Mouse (Mus musculus) MEL (cell line): Measurements from ENCODE around the gene Dhx38. TPM values are rescaled to one million over a fixed set of nuclear protein-coding genes. Genes with fewer than 3 reads are reported as not detected.

Experiments
- DNase-seq: peaks from one replicate; pipeline ENCODE4 v3.0.0; 2011; ENCODE audit warnings: low read depth, low spot score
- H3K27ac ChIP-seq: 2 replicates; pipeline ENCODE4 v1.5.1; 2012; ENCODE audit warnings: low read depth, mild to moderate bottlenecking, control low read depth, low read length, moderate library complexity; ENCODE audit not compliant: control insufficient read depth
- H3K27me3 ChIP-seq, 2 experiments: fragments of 150-350 bp in 1 of 2; sonication (generic) in 1 of 2; 2 replicates each; pipeline ENCODE4 v1.6.1; 2012; ENCODE audit warnings: low read length in 2 of 2, mild to moderate bottlenecking in 2 of 2, improper control_type of control experiment in 1 of 2, moderate library complexity in 1 of 2; ENCODE audit not compliant: insufficient read depth in 2 of 2, control insufficient read depth in 1 of 2
- H3K36me3 ChIP-seq, 2 experiments: 2 replicates each; pipeline ENCODE4 v1.6.1; 2012 to 2014; ENCODE audit warnings: low read length in 2 of 2, improper control_type of control experiment in 1 of 2, inconsistent platforms in 1 of 2, mild to moderate bottlenecking in 1 of 2; ENCODE audit not compliant: insufficient read depth in 2 of 2, control insufficient read depth in 1 of 2
- H3K4me1 ChIP-seq, 2 experiments: fragments of 150-350 bp in 1 of 2; sonication (generic) in 1 of 2; 2 replicates each; pipeline ENCODE4 v1.6.1; 2012; ENCODE audit warnings: low read length in 2 of 2, improper control_type of control experiment in 1 of 2, mild to moderate bottlenecking in 1 of 2; ENCODE audit not compliant: insufficient read depth in 2 of 2, control insufficient read depth in 1 of 2
- H3K4me3 ChIP-seq, 2 experiments: fragments of 150-350 bp in 1 of 2; sonication (generic) in 1 of 2; 2 replicates each; pipeline ENCODE4 v1.5.1; 2012; ENCODE audit warnings: low read depth in 2 of 2, low read length in 2 of 2, mild to moderate bottlenecking in 2 of 2, moderate library complexity in 2 of 2, control low read depth in 1 of 2, improper control_type of control experiment in 1 of 2; ENCODE audit not compliant: control insufficient read depth in 1 of 2, insufficient read depth in 1 of 2
- H3K79me2 ChIP-seq: 2 replicates; pipeline ENCODE4 v1.6.1; 2012; ENCODE audit warnings: mild to moderate bottlenecking, low read length, moderate library complexity; ENCODE audit not compliant: control insufficient read depth, poor library complexity, insufficient read depth
- H3K9ac ChIP-seq: 2 replicates; pipeline ENCODE4 v1.6.1; 2012; ENCODE audit warnings: low read depth, mild to moderate bottlenecking, control low read depth, low read length, moderate library complexity; ENCODE audit not compliant: control insufficient read depth, poor library complexity, severe bottlenecking
- H3K9me3 ChIP-seq: fragments of 150-350 bp; sonication (generic); replicated peaks from 2 replicates; pipeline ENCODE4 v1.6.1; 2012; ENCODE audit warnings: mild to moderate bottlenecking, low read length, improper control_type of control experiment, moderate library complexity; ENCODE audit not compliant: insufficient read depth
- BHLHE40 ChIP-seq: IDR thresholded peaks from 2 replicates; pipeline ENCODE4 v1.6.1; 2012; ENCODE audit warnings: low read depth, mild to moderate bottlenecking, inconsistent platforms, low read length, improper control_type of control experiment, borderline replicate concordance
- CHD2 ChIP-seq: IDR thresholded peaks from 2 replicates; pipeline ENCODE4 v1.6.1; 2011; ENCODE audit warnings: low read length, improper control_type of control experiment
- EP300 ChIP-seq, 2 experiments: IDR thresholded peaks; 2 replicates each; pipeline ENCODE4 v1.6.1; 2011; ENCODE audit warnings: improper control_type of control experiment in 2 of 2, low read length in 2 of 2, low read depth in 1 of 2, mild to moderate bottlenecking in 1 of 2
- ETS1 ChIP-seq: IDR thresholded peaks from 2 replicates; pipeline ENCODE4 v1.6.1; 2012; ENCODE audit warnings: low read depth, mild to moderate bottlenecking, inconsistent platforms, low read length, improper control_type of control experiment, moderate library complexity
- KAT2A ChIP-seq: conservative IDR thresholded peaks from 2 replicates; pipeline ENCODE4 v1.6.1; 2012; ENCODE audit warnings: low read depth, low read length, improper control_type of control experiment, inconsistent platforms
- MAFK ChIP-seq: IDR thresholded peaks from 2 replicates; pipeline ENCODE4 v1.6.1; 2011; ENCODE audit warnings: low read depth, mild to moderate bottlenecking, low read length, improper control_type of control experiment, borderline replicate concordance
- MAX ChIP-seq: IDR thresholded peaks from 2 replicates; pipeline ENCODE4 v1.6.1; 2011; ENCODE audit warnings: low read length, improper control_type of control experiment
- MAZ ChIP-seq: IDR thresholded peaks from 2 replicates; pipeline ENCODE4 v1.6.1; 2012; ENCODE audit warnings: low read depth, mild to moderate bottlenecking, inconsistent platforms, low read length, improper control_type of control experiment
- MEF2A ChIP-seq: IDR thresholded peaks from 2 replicates; pipeline ENCODE4 v1.6.1; 2014; ENCODE audit warnings: low read depth, mild to moderate bottlenecking, inconsistent platforms, low read length, improper control_type of control experiment; ENCODE audit not compliant: poor library complexity, insufficient replicate concordance, severe bottlenecking; ENCODE audit errors: extremely low read depth
- MXI1 ChIP-seq: IDR thresholded peaks from 2 replicates; pipeline ENCODE4 v1.6.1; 2011; ENCODE audit warnings: mild to moderate bottlenecking, low read depth, low read length, improper control_type of control experiment
- MYC ChIP-seq: IDR thresholded peaks from 2 replicates; pipeline ENCODE4 v1.6.1; 2011; ENCODE audit warnings: low read depth, mild to moderate bottlenecking, low read length, improper control_type of control experiment, moderate library complexity
- NELFE ChIP-seq: IDR thresholded peaks from 2 replicates; pipeline ENCODE4 v1.6.1; 2011; ENCODE audit warnings: low read depth, low read length, improper control_type of control experiment
- NRF1 ChIP-seq: IDR thresholded peaks from 2 replicates; pipeline ENCODE4 v1.6.1; 2014; ENCODE audit warnings: low read depth, mild to moderate bottlenecking, inconsistent platforms, low read length, improper control_type of control experiment, moderate library complexity; ENCODE audit not compliant: poor library complexity, insufficient read depth, severe bottlenecking
- TAL1 ChIP-seq: IDR thresholded peaks from 2 replicates; pipeline ENCODE4 v1.6.1; 2012; ENCODE audit warnings: mild to moderate bottlenecking, inconsistent platforms, low read length, moderate library complexity, mixed read lengths
- TBP ChIP-seq: IDR thresholded peaks from 2 replicates; pipeline ENCODE4 v1.8.0; 2011; ENCODE audit warnings: low read depth, low read length, improper control_type of control experiment
- TCF12 ChIP-seq: IDR thresholded peaks from 2 replicates; pipeline ENCODE4 v1.6.1; 2014; ENCODE audit warnings: low read depth, mild to moderate bottlenecking, inconsistent platforms, low read length, improper control_type of control experiment, moderate library complexity
- UBTF ChIP-seq: IDR thresholded peaks from 2 replicates; pipeline ENCODE4 v1.6.1; 2012; ENCODE audit warnings: low read depth, mild to moderate bottlenecking, inconsistent platforms, low read length, improper control_type of control experiment, moderate library complexity, borderline replicate concordance; ENCODE audit not compliant: insufficient read depth
- USF1 ChIP-seq: IDR thresholded peaks from 2 replicates; pipeline ENCODE4 v1.6.1; 2014; ENCODE audit warnings: low read depth, mild to moderate bottlenecking, inconsistent platforms, low read length, improper control_type of control experiment, moderate library complexity
- USF2 ChIP-seq, 2 experiments: IDR thresholded peaks; 2 replicates each; pipeline ENCODE4 v1.6.1; 2011 to 2012; ENCODE audit warnings: improper control_type of control experiment in 2 of 2, low read length in 2 of 2, borderline replicate concordance in 1 of 2, inconsistent platforms in 1 of 2, low read depth in 1 of 2, mild to moderate bottlenecking in 1 of 2; ENCODE audit not compliant: insufficient read depth in 1 of 2
- ZKSCAN1 ChIP-seq: IDR thresholded peaks from 2 replicates; pipeline ENCODE4 v1.6.1; 2012; ENCODE audit warnings: low read depth, mild to moderate bottlenecking, inconsistent platforms, low read length, improper control_type of control experiment, moderate library complexity
- ZNF384 ChIP-seq: IDR thresholded peaks from 2 replicates; pipeline ENCODE4 v1.6.1; 2012; ENCODE audit warnings: low read depth, mild to moderate bottlenecking, inconsistent platforms, low read length, improper control_type of control experiment
- polyA plus RNA-seq, 2 experiments: library from polyadenylated mRNA; stranded (reverse) in 1 of 2; unstranded in 1 of 2; fragments of >175 nt in 1 of 2; fragments of >200 nt in 1 of 2; gene quantifications; 2 replicates each; pipeline versions ENCODE4 v1.2.1 to v1.2.4; 2012; ENCODE audit warnings: low replicate concordance in 2 of 2, low read depth in 1 of 2; ENCODE audit not compliant: insufficient read length in 2 of 2, insufficient read depth in 1 of 2, missing spikeins in 1 of 2
- total RNA-seq: library from RNA; depleted of rRNA; stranded (reverse); fragments of 300-350 nt; gene quantifications from 2 replicates; pipeline ENCODE4 v1.2.3, GENCODE M21; 2012

The Dhx38 gene
- total and polyA plus RNA-seq, 3 experiments, result 43.3 to 72.1 (median 54.6) TPM

DNA sequence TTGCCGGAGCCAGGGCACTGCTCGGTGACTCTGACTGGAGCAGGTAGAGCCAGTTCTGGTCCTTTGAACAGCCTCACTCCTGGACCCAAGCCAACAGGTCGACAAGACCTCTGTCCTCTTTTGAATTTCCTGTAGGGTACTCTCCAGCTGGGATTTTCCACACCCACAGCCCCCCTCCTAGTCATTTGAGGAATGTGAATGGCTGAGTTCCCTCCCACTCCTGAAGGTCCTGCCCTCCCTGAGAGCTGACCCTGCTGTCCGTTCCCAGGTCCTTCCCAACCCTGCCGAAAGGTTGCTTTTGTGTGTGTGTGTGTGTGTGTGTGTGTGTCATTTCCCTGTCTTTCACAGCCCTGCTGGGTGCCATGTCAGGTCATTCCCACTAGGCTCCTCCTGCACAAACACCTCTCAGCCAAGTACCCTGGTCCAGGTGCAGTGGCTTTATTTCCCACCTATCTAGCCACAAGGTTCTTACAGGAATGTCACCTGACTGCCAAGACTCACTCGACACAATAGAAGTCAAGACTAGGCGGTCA is 21.4 kb upstream of the Dhx38 start:
- TF ChIP-seq MYC (no peak), NELFE (no peak), ETS1 (no peak), TBP (no peak), MAFK (no peak), EP300 (IDR thresholded peaks at IDR 0.05; ENCODE audit: low read depth in 1 of 2, low read length in 2 of 2) (no peak), NRF1 (no peak), KAT2A (no peak), MAX (no peak), TAL1 (no peak), TCF12 (no peak), ZNF384 (no peak), MAZ (no peak)
- peaks cover 0 to 2% of the 10 kb centered on the region in 2 experiments; a peak in 2 of 4 replicates for H3K27me3 ChIP-seq
- no peak overlapping the region for H3K9ac ChIP-seq
- H3K4me3 ChIP-seq, result no peak overlapping the region
- H3K9me3 ChIP-seq, result no peaks in the 10 kb centered on the region
- H3K4me1 ChIP-seq, result peaks cover 0 to 3% of the 10 kb centered on the region in 2 experiments; a peak in 2 of 4 replicates
- DNase-seq, result no peak
- H3K79me2 ChIP-seq, result no peaks in the 10 kb centered on the region
- H3K27ac ChIP-seq, result no peak overlapping the region
- H3K36me3 ChIP-seq, result peaks cover 0 to 3% of the 10 kb centered on the region in 2 experiments; a peak in 2 of 4 replicates

- Histone ChIP-seq H3K79me2 (no peaks in the 10 kb centered on the region), H3K27ac (no peak overlapping the region), H3K4me3 (no peak overlapping the region), H3K36me3 (no peaks in the 10 kb centered on the region), H3K9me3 (no peaks in the 10 kb centered on the region)
- TF ChIP-seq USF1 (no peak), BHLHE40 (no peak), ETS1 (no peak), CHD2 (no peak), USF2 (IDR thresholded peaks at IDR 0.05; ENCODE audit: borderline replicate concordance in 1 of 2, insufficient read depth in 1 of 2, low read depth in 1 of 2, low read length in 2 of 2) (no peak), UBTF (no peak), MXI1 (no peak), KAT2A (no peak), MEF2A (no peak), ZKSCAN1 (no peak)
- TF ChIP-seq, all 39 proteins: peak for 0
- Histone ChIP-seq H3K9ac (no peak overlapping the region), H3K4me1 (no peaks in the 10 kb centered on the region), H3K27me3 (peaks cover 0 to 2% of the 10 kb centered on the region in 2 experiments; a peak in 2 of 4 replicates)
- DNase-seq, result no peak
Observed at GRCm38 (mm10) chr8:109585652-109586051, 20.0 kb upstream of the Dhx38 start.
